ENCODE assay signal across 10 mouse cellular contexts in the genomic region with DNA sequence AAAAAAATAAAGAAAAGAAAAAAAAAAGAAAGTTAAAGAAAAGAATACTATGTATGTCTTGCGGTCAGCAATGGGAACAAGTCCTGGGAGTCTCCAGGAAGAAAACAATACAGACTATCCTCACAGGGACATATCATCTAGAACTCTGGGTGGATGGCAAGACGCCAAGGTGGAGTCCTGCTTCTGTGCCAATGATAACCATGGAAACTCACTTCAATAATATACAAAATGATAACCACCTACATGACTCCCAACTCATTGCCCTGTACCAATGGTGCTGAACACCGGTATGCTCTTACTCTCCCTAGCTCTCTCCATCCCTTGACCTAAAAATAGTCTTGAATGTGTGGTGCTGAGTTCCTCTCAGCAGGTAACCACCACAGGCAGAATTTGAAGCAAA.
A peak's percentile ranks its signal among the peaks of the same experiment; 100 is the strongest.
DNase-seq lines count a peak whose midpoint lies in the region; ATAC-seq and TF ChIP-seq lines count a peak whose summit lies in the region.
"Had no signal": no experiment of that assay in that cellular context is flagged by ENCODE, and none has a peak within 500 bp of the region (broad histone marks: within the 10 kb centered on the region; RNA-seq: fewer than 3 reads in every experiment).

No protein-coding gene starts in this region.

- no peak for DNase-seq in kidney, adult 8-10 months
- peak; percentile 56 for DNase-seq in adrenal gland, postnatal 25 days
- DNase-seq in right cerebral cortex, postnatal 14 days = no peak
- no peak for DNase-seq in gastrocnemius, postnatal 14 days

- H3K27me3 ChIP-seq in kidney, embryonic 16.5 days (ENCODE audit: insufficient read depth, low read length) = no peaks in the 10 kb centered on the region
- H3K27me3 ChIP-seq in lung, embryonic 16.5 days (ENCODE audit: control insufficient read depth, insufficient read depth, low read depth, low read length) = no peaks in the 10 kb centered on the region
- H3K27me3 ChIP-seq: midbrain, embryonic 12.5 days; Patski; stomach, embryonic 15.5 days had no signal

- H3K9ac ChIP-seq in kidney, embryonic 16.5 days (replicated peaks; ENCODE audit: low read length) = no peak overlapping the region; the same call in 1 of the 2 replicates
- H3K9ac ChIP-seq in lung, embryonic 16.5 days (ENCODE audit: low read length) = no peak overlapping the region
- H3K9ac ChIP-seq: midbrain, embryonic 12.5 days; stomach, embryonic 15.5 days had no signal

- H3K4me2 ChIP-seq in kidney, embryonic 16.5 days (replicated peaks; ENCODE audit: low read depth, low read length) = no peak overlapping the region
- no peak overlapping the region for H3K4me2 ChIP-seq in lung, embryonic 16.5 days (ENCODE audit: low read depth, low read length)
- H3K4me2 ChIP-seq: midbrain, embryonic 12.5 days; stomach, embryonic 15.5 days had no signal

- H3K4me3 ChIP-seq in kidney, embryonic 16.5 days (ENCODE audit: low read length) = no peak overlapping the region
- H3K4me3 ChIP-seq in embryonic fibroblast, embryonic 13.5 days (ENCODE audit: insufficient read depth, low read length) = no peak overlapping the region
- no peak overlapping the region for H3K4me3 ChIP-seq in lung, embryonic 16.5 days (ENCODE audit: low read length)
- H3K4me3 ChIP-seq: midbrain, embryonic 12.5 days; stomach, embryonic 15.5 days had no signal

- TF ChIP-seq POLR2A in embryonic fibroblast, embryonic 13.5 days (IDR thresholded peaks at IDR 0.05; ENCODE audit: low read depth, low read length) = no peak

- ATAC-seq in kidney, embryonic 16.5 days (ENCODE audit: low FRiP score, low TSS enrichment) = no peak
- ATAC-seq in lung, embryonic 16.5 days (ENCODE audit: low read depth) = no peak
- ATAC-seq: Patski had no signal

- H3K4me1 ChIP-seq in kidney, embryonic 16.5 days (ENCODE audit: insufficient read depth, low read length) = peaks cover 40% of the 10 kb centered on the region
- peaks cover 15% of the 10 kb centered on the region; the same call in 1 of the 2 replicates for H3K4me1 ChIP-seq in embryonic fibroblast, embryonic 13.5 days (ENCODE audit: control insufficient read depth, insufficient read depth, low read length)
- H3K4me1 ChIP-seq in lung, embryonic 16.5 days (replicated peaks; ENCODE audit: control insufficient read depth, insufficient read depth, low read length) = peaks cover 25% of the 10 kb centered on the region

- peak overlapping the region; percentile 38; the same call in 1 of the 2 replicates for H3K27ac ChIP-seq in kidney, embryonic 16.5 days (ENCODE audit: low read length)
- peak overlapping the region; percentile 48; the same call in 1 of the 2 replicates for H3K27ac ChIP-seq in embryonic fibroblast, embryonic 13.5 days (ENCODE audit: insufficient read depth, low read length)
- H3K27ac ChIP-seq in lung, embryonic 16.5 days (ENCODE audit: low read length) = 0 out of 2 replicates have a peak overlapping the region, but pooled peaks have one; percentile 5
- H3K27ac ChIP-seq: midbrain, embryonic 12.5 days had no signal

- intact Hi-C loops in gastrocnemius, postnatal 14 days (cut with DNase I; ENCODE audit: low total_unique reads) = no loop called here

- peaks cover 20% of the 10 kb centered on the region; the same call in 1 of the 2 replicates for H3K36me3 ChIP-seq in kidney, embryonic 16.5 days (ENCODE audit: insufficient read depth, low read length)
- peaks cover 14% of the 10 kb centered on the region for H3K36me3 ChIP-seq in lung, embryonic 16.5 days (ENCODE audit: control insufficient read depth, insufficient read depth, low read length)
- H3K36me3 ChIP-seq: midbrain, embryonic 12.5 days had no signal

- no peaks in the 10 kb centered on the region for H3K9me3 ChIP-seq in kidney, embryonic 16.5 days (ENCODE audit: low read length)
- H3K9me3 ChIP-seq in lung, embryonic 16.5 days (ENCODE audit: control insufficient read depth, low read length) = no peaks in the 10 kb centered on the region
- H3K9me3 ChIP-seq: midbrain, embryonic 12.5 days; stomach, embryonic 15.5 days had no signal

- no peak for TF ChIP-seq CTCF in embryonic fibroblast, embryonic 13.5 days (IDR thresholded peaks at IDR 0.05; ENCODE audit: borderline replicate concordance, insufficient read depth, low read length)

- 84% methylated on average over 3 of the region's 3 CpGs for WGBS in kidney, embryonic 16.5 days
- 72% methylated on average over 3 of the region's 3 CpGs for WGBS in lung, embryonic 16.5 days
